Mouse (Mus musculus) heart, adult 2 months (tissue): ENCODE results near the gene Lig3.

Source experiments
- CTCF ChIP-seq: fragments of 200-600 bp; IDR thresholded peaks from 2 replicates; pipeline ENCODE4 v1.8.1; 2022; ENCODE audit warnings: antibody characterized with exemption, mild to moderate bottlenecking, moderate library complexity
- EP300 ChIP-seq: fragments of 200-500 bp; IDR thresholded peaks from 2 replicates; pipeline ENCODE4 v1.6.1; 2011; ENCODE audit warnings: low read depth, low read length, control low read depth; ENCODE audit not compliant: insufficient read depth

GRCm38 (mm10) chr11:82763261-82763660, 17.6 kb upstream of the Lig3 start:
- TF ChIP-seq CTCF (no peak), EP300 (no peak)
